Mouse (Mus musculus): ENCODE results near the gene Npl.

The Npl gene

DNA sequence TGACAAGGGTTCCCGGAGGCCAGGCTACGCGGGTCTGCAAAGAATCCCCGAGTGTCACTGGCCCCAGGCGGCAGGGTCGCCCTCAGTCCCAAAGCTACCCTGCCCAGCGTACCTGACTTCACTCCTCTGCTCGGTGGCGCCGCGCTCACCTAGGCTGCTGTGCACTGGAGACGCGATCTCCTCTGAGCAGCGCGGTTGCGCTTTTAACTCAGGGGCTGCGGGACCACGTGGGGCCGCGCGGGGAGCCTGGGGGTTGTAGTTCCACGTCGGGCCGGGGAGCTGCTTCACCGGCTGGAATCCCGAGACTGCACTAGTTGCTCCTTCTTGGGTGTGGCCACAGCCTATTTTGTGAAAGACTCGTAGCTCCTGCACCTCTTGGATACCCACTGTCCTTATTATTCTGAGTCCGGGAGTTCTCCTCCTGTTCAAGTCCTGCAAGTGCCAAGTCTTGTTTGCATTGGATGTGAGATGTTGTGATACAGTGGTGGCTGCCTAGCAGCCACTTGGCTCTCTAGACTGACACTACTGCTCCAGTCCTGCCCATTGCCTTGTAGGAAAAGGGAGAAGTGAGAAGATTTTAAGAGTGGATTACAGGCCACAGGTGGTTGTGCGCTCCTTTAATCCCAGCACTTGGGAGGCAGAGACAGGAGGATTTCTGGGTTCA, at the start of gene Npl:
TSS of gene Npl (minus strand) at position 510 of the 664 bp plus-strand sequence.
- peak; percentile 97 for DNase-seq

- DNase-seq = peak; percentile 53
Measured at GRCm38 (mm10) chr1:153599302-153600045, 49.6 kb upstream of the Npl start.

DNA sequence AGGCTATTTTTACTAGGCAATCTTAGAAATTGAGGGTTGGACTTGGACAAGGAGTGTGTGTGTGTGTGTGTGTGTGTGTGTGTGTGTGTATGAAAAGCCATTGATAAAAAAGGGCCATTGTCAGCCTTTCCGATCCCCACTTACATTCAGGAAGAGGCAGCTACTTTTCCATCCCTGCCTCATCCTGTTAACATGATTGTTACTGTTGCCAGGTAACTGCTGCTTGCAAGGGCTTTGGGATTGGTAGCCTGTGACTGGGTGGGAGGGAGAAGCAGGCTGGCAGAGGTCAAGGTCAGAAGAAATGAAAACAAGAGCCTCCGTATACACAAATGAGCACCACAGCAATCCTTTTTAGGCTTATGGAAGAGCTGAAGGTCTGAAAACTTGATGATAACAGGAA, 48.9 kb upstream of the Npl start:
- DNase-seq = peak; percentile 97

- DNase-seq = peak; percentile 15
Measured at GRCm38 (mm10) chr1:153593678-153594077, 43.8 kb upstream of the Npl start.

GRCm38 (mm10) chr1:153590176-153590734, 40.4 kb upstream of the Npl start:
- no peak for DNase-seq

DNA sequence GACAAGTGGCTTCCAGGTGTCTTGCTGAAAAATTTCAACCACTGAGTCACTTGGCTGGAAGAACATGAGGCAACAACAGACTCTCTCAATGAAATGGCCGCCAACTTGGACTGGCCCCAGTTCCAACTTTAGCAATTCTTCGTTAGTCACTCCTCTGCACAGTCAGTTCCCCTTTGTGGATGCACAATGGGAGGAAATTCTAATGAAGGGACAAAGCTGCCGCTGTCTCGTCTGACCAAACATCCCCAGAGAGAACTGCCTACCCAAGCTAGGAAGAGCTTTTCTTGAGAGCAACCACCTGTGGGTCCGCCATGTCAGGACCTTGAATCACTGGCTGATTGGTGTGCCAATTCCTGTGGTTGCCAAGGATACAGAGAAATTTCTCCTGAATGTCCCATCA, 38.1 kb upstream of the Npl start:
- peak; percentile 88 for DNase-seq

DNA sequence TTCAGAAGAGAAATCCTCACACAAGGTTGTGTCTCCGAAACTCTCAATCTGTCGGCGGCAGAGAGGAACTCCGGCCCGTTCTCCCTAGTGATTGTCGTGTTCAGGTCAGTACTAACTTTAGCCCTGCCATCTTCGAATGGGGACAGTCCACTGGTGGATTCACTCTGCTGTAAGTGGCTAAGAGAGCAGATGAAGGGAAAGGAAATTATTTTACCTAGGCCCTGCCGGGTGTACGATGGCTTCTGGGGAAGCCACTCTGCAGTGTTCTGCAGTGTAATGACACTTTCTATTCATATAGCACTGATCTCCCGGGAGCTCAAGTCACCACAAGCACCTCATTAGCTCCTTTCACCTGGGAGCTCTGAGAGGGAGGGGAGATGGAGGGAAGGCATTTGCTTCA, 37.0 kb upstream of the Npl start:
- peak; percentile 79 for DNase-seq

DNA sequence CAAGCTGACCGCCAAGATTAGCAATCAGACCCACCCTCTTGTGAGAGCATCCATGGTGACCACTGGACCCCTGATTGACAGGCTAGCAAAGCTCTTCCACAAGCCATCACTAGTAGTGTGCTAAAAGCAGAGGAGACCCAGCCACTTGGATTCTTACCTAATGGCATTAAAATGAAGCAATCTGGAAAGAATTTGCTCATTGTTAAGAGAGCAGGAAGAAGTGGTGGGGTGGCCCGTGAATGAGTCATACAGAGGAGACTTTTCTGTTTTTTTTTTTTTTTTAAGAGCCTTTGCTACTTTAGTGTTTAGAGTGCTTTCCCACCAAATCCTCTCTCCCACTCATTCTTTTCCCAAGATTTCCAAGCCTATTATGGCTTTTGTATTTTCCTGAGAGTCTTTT, 35.9 kb upstream of the Npl start:
- peak; percentile 86 for DNase-seq

DNA sequence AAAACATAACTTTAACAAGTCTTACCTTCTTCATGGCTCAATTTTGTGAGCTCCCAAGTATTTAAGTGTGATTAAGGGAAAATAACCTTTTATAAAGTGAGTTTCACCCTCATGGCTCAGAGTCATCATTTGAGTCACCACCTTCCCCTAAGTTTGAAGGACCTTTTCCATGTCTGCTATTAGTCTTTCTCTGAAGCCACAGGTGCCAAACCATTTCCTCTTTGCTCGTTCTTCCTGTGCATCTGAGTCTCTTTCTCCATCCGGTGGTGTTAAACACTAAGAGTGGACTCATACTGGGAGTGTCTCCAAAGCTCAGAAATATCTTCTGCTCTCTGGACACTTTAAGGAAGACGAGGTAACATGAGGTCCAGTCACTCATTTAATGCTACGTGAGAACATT, 33.3 kb upstream of the Npl start:
- no peak for DNase-seq

GRCm38 (mm10) chr1:153574730-153575129, 24.9 kb upstream of the Npl start:
- no peak for DNase-seq

DNA sequence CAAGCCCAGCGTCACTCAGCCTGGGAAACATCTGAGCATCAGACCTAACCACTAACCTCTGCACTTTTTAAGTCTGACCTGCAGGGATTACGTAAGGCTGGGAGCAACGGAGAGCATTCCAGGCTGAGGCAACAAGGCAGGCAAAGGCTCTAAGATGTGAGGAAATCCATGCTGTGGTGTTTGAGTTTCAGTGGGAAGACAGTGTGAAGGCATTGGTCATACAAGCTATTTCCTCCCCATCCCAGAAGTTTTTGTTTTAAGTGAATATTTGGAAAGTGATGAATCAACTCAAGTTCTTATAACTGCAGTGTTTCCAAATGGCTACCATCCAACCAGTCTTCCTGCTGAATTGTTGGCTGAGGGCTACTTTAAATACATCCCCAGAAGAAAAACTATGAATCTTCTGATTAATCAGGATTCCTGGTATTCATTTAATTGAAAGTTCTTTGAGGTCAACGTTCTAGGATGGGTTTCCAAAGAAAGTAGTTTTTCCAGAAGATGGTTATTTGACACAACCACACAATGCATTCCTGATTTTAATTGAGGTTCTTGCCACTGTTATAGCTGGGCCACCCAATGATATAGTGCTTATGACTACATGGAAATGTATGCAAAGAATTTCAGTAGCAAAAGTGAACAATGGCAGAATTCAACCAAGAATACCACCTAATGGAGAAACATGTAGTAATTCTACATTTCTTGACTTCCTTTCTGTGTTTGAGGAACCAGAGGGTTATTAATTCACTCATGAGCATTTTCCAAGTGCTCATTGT, 22.6 kb upstream of the Npl start:
- no peak for DNase-seq

- DNase-seq = no peak
Measured at GRCm38 (mm10) chr1:153565701-153566100, 15.9 kb upstream of the Npl start.

- no peak for DNase-seq
Measured at GRCm38 (mm10) chr1:153564701-153565100, 14.9 kb upstream of the Npl start.

DNA sequence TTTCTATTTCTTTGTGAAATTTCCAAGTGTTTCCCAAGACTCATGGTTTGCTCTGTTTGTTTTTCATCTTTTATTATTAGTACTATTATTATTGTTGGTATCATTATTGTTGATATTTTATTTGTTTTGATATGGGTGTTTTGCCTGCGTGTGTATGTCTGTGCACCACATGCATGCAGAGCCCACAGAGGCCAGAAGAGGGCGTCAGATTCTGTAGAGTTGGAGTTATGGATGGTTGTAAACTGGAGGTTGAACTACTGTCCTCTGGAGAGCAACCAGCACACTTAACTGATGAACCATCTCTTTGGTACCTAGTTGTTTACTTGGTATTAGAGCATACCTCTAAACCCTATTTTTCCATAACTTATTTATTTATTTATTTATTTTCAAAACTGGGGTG, 13.8 kb upstream of the Npl start:
- DNase-seq = no peak

- DNase-seq = no peak
Measured at GRCm38 (mm10) chr1:153560805-153561204, 11.0 kb upstream of the Npl start.

DNA sequence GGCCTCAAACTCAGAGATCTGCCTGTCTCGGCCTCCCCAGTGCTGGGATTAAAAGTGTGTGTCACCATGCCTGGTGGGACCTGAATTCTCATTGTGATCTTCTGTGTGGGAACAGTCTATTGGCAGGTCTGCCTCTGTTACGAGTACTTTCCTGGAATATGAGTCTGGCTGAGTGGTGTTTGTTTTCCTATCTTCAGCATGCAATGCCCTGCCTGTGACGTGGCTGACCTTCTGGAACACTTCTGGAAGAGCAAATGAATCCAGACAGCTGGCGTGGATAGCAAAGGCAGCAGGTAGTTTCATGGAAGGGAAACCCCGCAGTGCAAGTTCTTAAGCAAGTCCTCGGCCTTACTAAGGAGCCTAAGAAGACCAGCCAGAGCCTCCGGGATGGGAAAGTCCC, 9.9 kb upstream of the Npl start:
- DNase-seq = no peak

DNA sequence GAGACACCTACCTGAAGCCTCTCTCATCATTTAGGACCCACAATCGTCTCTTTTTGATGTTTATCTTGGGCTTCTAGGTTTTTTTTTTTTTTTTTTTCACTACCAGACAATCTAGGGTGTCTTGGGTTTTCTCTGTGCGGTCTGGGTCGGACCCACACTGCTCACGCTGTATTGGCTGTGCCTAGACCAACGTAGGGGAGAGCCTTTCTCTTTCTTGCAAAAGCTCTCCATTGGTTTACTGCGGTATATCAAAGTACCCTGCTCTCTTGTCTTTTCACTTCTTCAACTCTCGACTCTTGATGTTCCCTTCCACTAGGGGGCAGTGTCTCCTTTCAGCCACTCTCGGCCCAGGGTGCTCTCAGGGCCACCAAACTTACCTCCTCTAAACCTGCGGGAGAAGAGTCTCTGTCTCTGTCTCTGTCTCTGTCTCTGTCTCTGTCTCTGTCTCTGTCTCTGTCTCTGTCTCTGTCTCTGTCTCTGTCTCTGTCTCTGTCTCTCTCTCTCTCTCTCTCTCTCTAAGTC, 9.3 kb upstream of the Npl start:
- no peak for DNase-seq

- DNase-seq = no peak
Measured at GRCm38 (mm10) chr1:153556896-153557295, 7.1 kb upstream of the Npl start.

DNA sequence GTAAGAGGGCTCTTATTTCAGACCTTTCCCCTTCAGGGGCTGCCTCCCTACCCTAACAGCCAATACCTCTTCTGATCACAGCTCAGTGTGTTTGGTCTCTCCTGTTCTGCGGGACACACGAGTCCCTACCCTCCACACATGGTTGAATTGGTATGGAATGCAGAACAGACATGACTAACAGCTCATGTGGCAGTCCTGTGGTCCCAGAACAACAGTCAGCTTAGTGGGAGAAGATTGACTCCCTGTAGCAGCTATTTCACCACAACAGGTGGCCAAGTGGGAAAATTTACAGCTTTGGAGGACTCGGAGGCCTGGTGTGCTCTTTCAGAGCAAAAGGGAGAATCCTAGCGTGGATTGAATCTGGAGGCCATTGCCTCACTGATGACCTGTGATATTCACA, 6.4 kb upstream of the Npl start:
- no peak for DNase-seq

DNA sequence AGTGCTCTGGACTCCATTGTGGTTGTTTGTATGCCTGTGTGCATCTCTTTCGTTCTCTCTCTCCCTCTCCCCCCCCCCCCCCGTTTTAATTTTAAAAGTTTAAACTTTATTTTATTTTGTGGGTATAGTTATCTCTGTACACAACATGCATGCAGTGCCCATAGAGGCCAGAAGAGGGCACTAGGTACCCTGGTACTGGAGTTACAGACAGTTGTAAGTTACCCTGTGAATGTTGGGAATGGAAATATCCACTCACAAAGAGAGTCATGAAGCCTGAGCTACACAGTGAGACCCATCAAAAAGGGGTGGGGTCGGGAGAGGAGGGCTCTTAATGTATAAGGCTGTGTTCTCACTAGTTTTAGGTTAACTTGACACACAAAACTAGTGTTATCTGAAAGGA, 969 bp upstream of the Npl start:
- DNase-seq = no peak

DNA sequence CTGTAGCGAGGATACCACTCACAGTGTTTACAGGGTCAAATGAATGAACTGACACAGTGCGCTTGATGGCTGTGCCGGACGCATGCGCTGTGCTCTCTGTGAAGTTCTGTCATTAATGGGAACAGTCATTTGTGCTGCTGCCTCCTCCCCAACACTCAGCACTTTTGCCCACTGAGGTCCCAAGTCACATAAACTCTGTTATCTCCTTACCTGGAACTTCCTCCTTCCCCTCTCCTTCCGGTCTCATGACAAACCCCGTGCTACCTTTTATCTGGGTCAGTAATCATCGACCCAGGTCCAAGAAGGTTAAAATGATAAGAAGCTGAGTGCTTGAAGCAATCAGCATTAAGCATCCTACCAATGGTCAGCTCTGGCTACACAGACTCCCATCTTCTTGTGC, 2.3 kb downstream of the Npl start:
- DNase-seq = no peak

DNA sequence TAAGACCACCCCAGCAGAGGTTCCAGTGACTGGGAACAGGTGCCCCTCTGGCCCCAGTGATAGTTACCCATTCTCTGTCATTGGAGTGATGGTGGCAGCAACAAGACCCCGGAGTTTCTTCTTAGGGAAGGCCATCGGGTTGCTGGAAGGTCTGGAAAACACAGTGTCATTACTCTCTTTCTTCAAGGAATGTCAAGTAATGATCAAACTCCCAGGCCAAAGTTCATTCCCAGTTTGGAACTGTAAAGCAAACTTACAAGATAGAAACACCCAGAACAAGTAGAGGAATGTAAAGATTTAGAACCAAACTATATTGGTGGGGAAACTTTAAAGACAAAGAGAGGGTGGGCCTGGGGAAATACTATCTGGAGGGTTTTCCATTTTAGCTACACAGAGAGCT, 4.6 kb downstream of the Npl start:
- DNase-seq = no peak

GRCm38 (mm10) chr1:153542726-153543320, 7.0 kb downstream of the Npl start:
- DNase-seq = peak; percentile 96
